Mouse (Mus musculus) gastrocnemius, postnatal 25 days (tissue): Measurements from ENCODE around the gene Zc3hc1. TPM values are rescaled to one million over a fixed set of nuclear protein-coding genes. Genes with fewer than 3 reads are reported as not detected.

Experiments
- DNase-seq: peaks from one replicate; pipeline ENCODE4 v3.0.0; 2022
- total RNA-seq, 2 experiments: library from RNA; stranded (reverse); gene quantifications; 1 replicate in 1 of 2; 2 replicates in 1 of 2; pipeline ENCODE4 v1.2.3; 2021

The Zc3hc1 gene
- total RNA-seq, 2 experiments from 2014 or later = 15.2 to 15.8 TPM

- DNase-seq = peak; percentile 58
Observed at GRCm38 (mm10) chr6:30374731-30375510, 15.9 kb downstream of the Zc3hc1 start.

GRCm38 (mm10) chr6:30372627-30373369 lies 18.0 kb downstream of the Zc3hc1 start:
- peak; percentile 26 for DNase-seq

- DNase-seq = no peak
Observed at GRCm38 (mm10) chr6:30369291-30369690, 21.5 kb downstream of the Zc3hc1 start.

- DNase-seq = no peak
Observed at GRCm38 (mm10) chr6:30363808-30364207, 27.0 kb downstream of the Zc3hc1 start.

- DNase-seq = peak; percentile 86
Observed at GRCm38 (mm10) chr6:30359762-30360509, 30.9 kb downstream of the Zc3hc1 start.

GRCm38 (mm10) chr6:30357561-30358177 lies 33.2 kb downstream of the Zc3hc1 start:
- peak; percentile 55 for DNase-seq

- peak; percentile 36 for DNase-seq
Observed at GRCm38 (mm10) chr6:30356680-30357079, 34.1 kb downstream of the Zc3hc1 start.

- DNase-seq = no peak
Observed at GRCm38 (mm10) chr6:30356161-30356560, 34.7 kb downstream of the Zc3hc1 start.

GRCm38 (mm10) chr6:30355701-30356100 lies 35.1 kb downstream of the Zc3hc1 start:
- DNase-seq = peak; percentile 58

- DNase-seq = no peak
Observed at GRCm38 (mm10) chr6:30354760-30355159, 36.1 kb downstream of the Zc3hc1 start.

- no peak for DNase-seq
Observed at GRCm38 (mm10) chr6:30353661-30354060, 37.2 kb downstream of the Zc3hc1 start.

- DNase-seq = no peak
Observed at GRCm38 (mm10) chr6:30352762-30353161, 38.1 kb downstream of the Zc3hc1 start.

GRCm38 (mm10) chr6:30351290-30351689 lies 39.5 kb downstream of the Zc3hc1 start:
- no peak for DNase-seq

- no peak for DNase-seq
Observed at GRCm38 (mm10) chr6:30347288-30347801, 43.5 kb downstream of the Zc3hc1 start.

GRCm38 (mm10) chr6:30346737-30347136 lies 44.1 kb downstream of the Zc3hc1 start:
- DNase-seq = peak; percentile 46

- DNase-seq = peak; percentile 59
Observed at GRCm38 (mm10) chr6:30344032-30344431, 46.8 kb downstream of the Zc3hc1 start.

GRCm38 (mm10) chr6:30340231-30340873 lies 50.5 kb downstream of the Zc3hc1 start:
- peak; percentile 35 for DNase-seq

GRCm38 (mm10) chr6:30336912-30337311 lies 53.9 kb downstream of the Zc3hc1 start:
- DNase-seq = peak; percentile 68

- no peak for DNase-seq
Observed at GRCm38 (mm10) chr6:30332262-30332661, 58.6 kb downstream of the Zc3hc1 start.

GRCm38 (mm10) chr6:30330706-30331105 lies 60.1 kb downstream of the Zc3hc1 start:
- no peak for DNase-seq

- DNase-seq = no peak
Observed at GRCm38 (mm10) chr6:30325932-30326501, 64.8 kb downstream of the Zc3hc1 start.
